Mouse (Mus musculus) neural tube, embryonic 15.5 days (tissue): ENCODE results near the gene Vsig1. TPM values are rescaled to one million over a fixed set of nuclear protein-coding genes. Genes with fewer than 3 reads are reported as not detected.

ENCODE experiments used
- ATAC-seq: fragments of 200-750 bp; cut with Nextera tagmentation; 2 replicates; pipeline ENCODE4 v1.8.0; 2017; ENCODE audit warnings: mild to moderate bottlenecking, moderate TSS enrichment, moderate library complexity; ENCODE audit not compliant: low FRiP score
- H3K27ac ChIP-seq: fragments of 300-500 bp; sonication (generic); replicated peaks from 2 replicates; pipeline ENCODE4 v1.5.1; 2015; ENCODE audit warnings: mild to moderate bottlenecking, inconsistent platforms
- H3K27me3 ChIP-seq: fragments of 300-500 bp; sonication (generic); replicated peaks from 2 replicates; pipeline ENCODE4 v1.6.1; 2015; ENCODE audit warnings: inconsistent platforms
- H3K36me3 ChIP-seq: fragments of 300-500 bp; sonication (generic); 2 replicates; pipeline ENCODE4 v1.6.1; 2015; ENCODE audit warnings: inconsistent platforms
- H3K4me1 ChIP-seq: fragments of 300-500 bp; sonication (generic); 2 replicates; pipeline ENCODE4 v1.6.1; 2015; ENCODE audit warnings: inconsistent platforms
- H3K4me2 ChIP-seq: fragments of 300-500 bp; sonication (generic); 2 replicates; pipeline ENCODE4 v1.6.1; 2015; ENCODE audit warnings: inconsistent platforms, mild to moderate bottlenecking, moderate library complexity
- H3K4me3 ChIP-seq: fragments of 300-500 bp; sonication (generic); replicated peaks from 2 replicates; pipeline ENCODE4 v1.5.1; 2015; ENCODE audit warnings: mild to moderate bottlenecking, inconsistent platforms
- H3K9ac ChIP-seq: fragments of 300-500 bp; sonication (generic); replicated peaks from 2 replicates; pipeline ENCODE4 v1.6.1; 2015; ENCODE audit warnings: mild to moderate bottlenecking, inconsistent platforms
- H3K9me3 ChIP-seq: fragments of 300-500 bp; sonication (generic); replicated peaks from 2 replicates; pipeline ENCODE4 v1.6.1; 2016; ENCODE audit warnings: inconsistent platforms
- WGBS: fragments of 180-500 bp; shearing (Covaris S2); methylation state at CpG from one replicate; pipeline ENCODE4 v1.1.7; 2015; ENCODE audit warnings: mixed read lengths; 5-methylcytosine and 5-hydroxymethylcytosine counted together
- polyA plus RNA-seq: library from polyadenylated mRNA; unstranded; fragments of >200 nt; fragmentation: Nextera tagmentation; extraction: Ambion mirVana; gene quantifications from 2 replicates; pipeline ENCODE4 v1.2.1, GENCODE M21; 2015

Vsig1 gene
- polyA plus RNA-seq, 1 experiment from 2014 or later: not detected

DNA sequence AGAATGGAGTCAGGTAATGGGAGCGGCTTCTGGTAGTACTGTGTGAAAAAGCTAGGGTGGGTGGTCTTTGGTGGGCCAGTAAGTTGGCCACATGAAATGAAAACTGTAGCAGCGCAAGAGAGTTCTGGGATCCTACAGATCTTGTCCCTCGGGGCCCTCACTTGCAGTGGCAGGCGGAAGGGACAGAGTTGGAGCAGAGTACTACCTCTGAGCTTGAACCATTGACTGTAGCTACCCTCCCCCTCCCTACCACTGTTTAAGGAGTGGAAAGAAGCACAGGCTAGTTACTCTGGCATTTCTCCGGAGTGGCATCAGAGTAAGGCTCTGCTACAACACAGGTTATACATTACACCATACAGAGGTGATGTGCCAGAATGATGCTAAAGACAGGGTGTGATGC lies 49.6 kb downstream of the Vsig1 start:
- H3K27me3 ChIP-seq: peaks cover 15% of the 10 kb centered on the region; the same call in 1 of the 2 replicates

GRCm38 (mm10) chrX:140978943-140979342 lies 71.5 kb downstream of the Vsig1 start:
- no peaks in the 10 kb centered on the region for H3K36me3 ChIP-seq
- no peaks in the 10 kb centered on the region for H3K9me3 ChIP-seq
- H3K4me3 ChIP-seq: no peak overlapping the region
- H3K27ac ChIP-seq: no peak overlapping the region
- H3K9ac ChIP-seq: no peak overlapping the region
- no peak overlapping the region for H3K4me2 ChIP-seq
- 97% methylated on average over 1 of the region's 1 CpGs for WGBS
- peaks cover 40% of the 10 kb centered on the region for H3K27me3 ChIP-seq
- H3K4me1 ChIP-seq: no peaks in the 10 kb centered on the region
- no peak for ATAC-seq

More for the DNA sequence above, 49.6 kb downstream of the Vsig1 start:
- peak overlapping the region; percentile 56 for H3K4me3 ChIP-seq
- H3K4me1 ChIP-seq: no peaks in the 10 kb centered on the region
- peak overlapping the region; percentile 55 for H3K4me2 ChIP-seq
- H3K36me3 ChIP-seq: no peaks in the 10 kb centered on the region
- peak; percentile 77 for ATAC-seq
- 37% methylated on average over 5 of the region's 5 CpGs for WGBS
- no peaks in the 10 kb centered on the region for H3K9me3 ChIP-seq
- no peak overlapping the region for H3K27ac ChIP-seq
- peak overlapping the region; percentile 47 for H3K9ac ChIP-seq

DNA sequence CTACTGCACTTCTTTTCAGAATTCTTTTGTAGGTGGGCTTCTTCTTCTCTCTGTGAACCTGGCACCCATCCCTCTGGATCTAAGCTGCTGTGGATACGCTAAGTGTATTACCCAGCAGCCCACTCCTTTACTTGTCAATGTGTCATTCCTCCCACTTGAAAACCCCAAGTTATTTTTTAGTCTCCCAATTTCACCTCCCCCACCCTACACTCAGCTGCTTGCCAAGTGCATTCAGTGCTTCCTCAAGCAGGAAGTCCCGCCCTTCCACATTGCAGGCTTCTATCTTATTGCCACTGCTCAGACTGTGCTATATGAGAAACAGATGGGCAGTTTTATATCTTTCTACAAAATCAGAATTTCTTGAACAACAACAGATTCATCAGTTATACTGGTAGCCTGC lies 72.1 kb downstream of the Vsig1 start:
- H3K9me3 ChIP-seq: no peaks in the 10 kb centered on the region
- no peak overlapping the region for H3K4me3 ChIP-seq
- no peak overlapping the region for H3K4me2 ChIP-seq
- no peaks in the 10 kb centered on the region for H3K36me3 ChIP-seq
- H3K4me1 ChIP-seq: no peaks in the 10 kb centered on the region
- no peak overlapping the region for H3K9ac ChIP-seq
- no peak for ATAC-seq
- no peak overlapping the region for H3K27ac ChIP-seq
- peaks cover 42% of the 10 kb centered on the region for H3K27me3 ChIP-seq
- 87% methylated on average over 2 of the region's 2 CpGs for WGBS

GRCm38 (mm10) chrX:140980163-140980562 lies 72.8 kb downstream of the Vsig1 start:
- H3K4me2 ChIP-seq: no peak overlapping the region
- H3K9me3 ChIP-seq: no peaks in the 10 kb centered on the region
- H3K4me3 ChIP-seq: no peak overlapping the region
- H3K4me1 ChIP-seq: no peaks in the 10 kb centered on the region
- no peak overlapping the region for H3K27ac ChIP-seq
- peaks cover 42% of the 10 kb centered on the region for H3K27me3 ChIP-seq
- no peak overlapping the region for H3K9ac ChIP-seq
- 77% methylated on average over 4 of the region's 4 CpGs for WGBS
- H3K36me3 ChIP-seq: no peaks in the 10 kb centered on the region
- ATAC-seq: no peak

GRCm38 (mm10) chrX:140983206-140983960 lies 76.0 kb downstream of the Vsig1 start:
- no peak overlapping the region for H3K4me2 ChIP-seq
- WGBS: 70% methylated on average over 6 of the region's 6 CpGs
- no peak overlapping the region for H3K9ac ChIP-seq
- H3K4me1 ChIP-seq: no peaks in the 10 kb centered on the region
- no peaks in the 10 kb centered on the region for H3K36me3 ChIP-seq
- no peaks in the 10 kb centered on the region for H3K9me3 ChIP-seq
- peaks cover 51% of the 10 kb centered on the region for H3K27me3 ChIP-seq
- H3K27ac ChIP-seq: no peak overlapping the region
- H3K4me3 ChIP-seq: no peak overlapping the region
- ATAC-seq: no peak

- H3K4me1 ChIP-seq: no peaks in the 10 kb centered on the region
- H3K27me3 ChIP-seq: peaks cover 44% of the 10 kb centered on the region
- no peak for ATAC-seq
- H3K27ac ChIP-seq: no peak overlapping the region
- no peak overlapping the region for H3K4me2 ChIP-seq
- no peaks in the 10 kb centered on the region for H3K9me3 ChIP-seq
- H3K4me3 ChIP-seq: no peak overlapping the region
- no peaks in the 10 kb centered on the region for H3K36me3 ChIP-seq
- WGBS: 69% methylated on average over 6 of the region's 6 CpGs
- H3K9ac ChIP-seq: no peak overlapping the region
Observed at GRCm38 (mm10) chrX:140984795-140985194, 77.4 kb downstream of the Vsig1 start.

DNA sequence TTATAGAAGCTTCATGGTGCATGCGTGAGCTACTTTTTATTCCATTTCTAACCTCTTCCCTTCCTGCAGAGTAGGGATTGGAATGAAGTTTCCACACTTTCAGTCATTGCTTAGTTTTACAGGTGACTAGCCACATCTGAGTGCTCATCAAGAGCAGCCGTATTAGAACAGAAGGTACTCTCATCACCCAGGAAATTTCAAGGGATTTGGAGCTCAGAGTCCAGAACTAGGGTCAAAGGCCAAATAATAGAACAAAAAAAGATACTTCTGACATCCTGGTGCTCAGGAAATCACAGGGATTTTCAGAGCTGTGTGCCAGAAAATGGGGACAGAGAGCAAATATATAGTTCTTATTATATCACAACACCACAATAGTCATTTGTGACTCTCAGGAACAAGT lies 77.8 kb downstream of the Vsig1 start:
- Histone ChIP-seq H3K9ac (no peak overlapping the region), H3K36me3 (no peaks in the 10 kb centered on the region), H3K4me1 (no peaks in the 10 kb centered on the region), H3K27me3 (peaks cover 44% of the 10 kb centered on the region), H3K9me3 (no peaks in the 10 kb centered on the region), H3K27ac (no peak overlapping the region), H3K4me3 (no peak overlapping the region), H3K4me2 (no peak overlapping the region)
- 82% methylated on average over 2 of the region's 2 CpGs for WGBS
- ATAC-seq: no peak

Other genes with a start within 250 kb of the Vsig1 start
- 6.3 and 6.6 TPM in 2 replicates for gene Mid2, start 243.0 kb upstream of the Vsig1 start, polyA plus RNA-seq
- not detected in 2 replicates for gene Tex13b, start 94.2 kb upstream of the Vsig1 start, polyA plus RNA-seq
- gene Psmd10, start 49.1 kb downstream of the Vsig1 start, polyA plus RNA-seq: 43.8 and 46.6 TPM in 2 replicates
- gene Atg4a, start 49.3 kb downstream of the Vsig1 start, polyA plus RNA-seq: 11.3 and 12.6 TPM in 2 replicates